Mouse (Mus musculus): ENCODE data around the gene C9. TPM values are rescaled to one million over a fixed set of nuclear protein-coding genes. Genes with fewer than 3 reads are reported as not detected.

The C9 gene
- total and polyA plus RNA-seq, 3 experiments: not detected

- intact Hi-C loops (cut with DNase I): no loop called here
- no peak overlapping the region for H3K4me3 ChIP-seq
- 73% methylated on average over 6 of the region's 6 CpGs for WGBS
- peaks cover 18% of the 10 kb centered on the region for H3K36me3 ChIP-seq (ENCODE audit: control insufficient read depth, insufficient read depth, low read length)
- no peak for DNase-seq
- no peaks in the 10 kb centered on the region; the same call in none of the 2 replicates for H3K79me2 ChIP-seq (replicated peaks; ENCODE audit: control insufficient read depth, insufficient read depth, low read length)
- no peaks in the 10 kb centered on the region for H3K27me3 ChIP-seq (ENCODE audit: control insufficient read depth, insufficient read depth, low read length)
- H3K27ac ChIP-seq: peak overlapping the region; percentile 13
- H3K4me1 ChIP-seq (ENCODE audit: control insufficient read depth, insufficient read depth, low read length): peaks cover 6% of the 10 kb centered on the region
- no peak overlapping the region for H3K9ac ChIP-seq (ENCODE audit: low read depth, low read length)
- no peak for TF ChIP-seq POLR2A (IDR thresholded peaks at IDR 0.05; ENCODE audit: insufficient read depth, low read depth, low read length)
- no peak for TF ChIP-seq EP300 (IDR thresholded peaks at IDR 0.05; ENCODE audit: insufficient read depth, low read depth, low read length)
- no peak for TF ChIP-seq CTCF (IDR thresholded peaks at IDR 0.05)
Measured at GRCm38 (mm10) chr15:6406771-6407170, 38.4 kb upstream of the C9 start.

GRCm38 (mm10) chr15:6409031-6409430 is 36.1 kb upstream of the C9 start:
- no peaks in the 10 kb centered on the region for H3K27me3 ChIP-seq (ENCODE audit: control insufficient read depth, insufficient read depth, low read length)
- no peak for TF ChIP-seq POLR2A (IDR thresholded peaks at IDR 0.05; ENCODE audit: insufficient read depth, low read depth, low read length)
- no peak for TF ChIP-seq EP300 (IDR thresholded peaks at IDR 0.05; ENCODE audit: insufficient read depth, low read depth, low read length)
- TF ChIP-seq CTCF (IDR thresholded peaks at IDR 0.05): no peak
- no peak overlapping the region for H3K4me3 ChIP-seq
- H3K27ac ChIP-seq: no peak overlapping the region
- whole genome bisulfite sequencing: 89% methylated on average over 8 of the region's 8 CpGs
- H3K36me3 ChIP-seq (ENCODE audit: control insufficient read depth, insufficient read depth, low read length): peaks cover 23% of the 10 kb centered on the region
- H3K9ac ChIP-seq (ENCODE audit: low read depth, low read length): no peak overlapping the region
- no peaks in the 10 kb centered on the region; the same call in 1 of the 2 replicates for H3K79me2 ChIP-seq (replicated peaks; ENCODE audit: control insufficient read depth, insufficient read depth, low read length)
- intact Hi-C loops (cut with DNase I): no loop called here
- H3K4me1 ChIP-seq (ENCODE audit: control insufficient read depth, insufficient read depth, low read length): peaks cover 8% of the 10 kb centered on the region
- DNase-seq: no peak

GRCm38 (mm10) chr15:6410161-6410560 is 35.0 kb upstream of the C9 start:
- 86% methylated on average over 3 of the region's 3 CpGs for WGBS
- TF ChIP-seq CTCF (IDR thresholded peaks at IDR 0.05) (no peak), EP300 (IDR thresholded peaks at IDR 0.05; ENCODE audit: insufficient read depth, low read depth, low read length) (no peak), POLR2A (IDR thresholded peaks at IDR 0.05; ENCODE audit: insufficient read depth, low read depth, low read length) (no peak)
- H3K4me1 ChIP-seq (ENCODE audit: control insufficient read depth, insufficient read depth, low read length): peaks cover 8% of the 10 kb centered on the region

DNA sequence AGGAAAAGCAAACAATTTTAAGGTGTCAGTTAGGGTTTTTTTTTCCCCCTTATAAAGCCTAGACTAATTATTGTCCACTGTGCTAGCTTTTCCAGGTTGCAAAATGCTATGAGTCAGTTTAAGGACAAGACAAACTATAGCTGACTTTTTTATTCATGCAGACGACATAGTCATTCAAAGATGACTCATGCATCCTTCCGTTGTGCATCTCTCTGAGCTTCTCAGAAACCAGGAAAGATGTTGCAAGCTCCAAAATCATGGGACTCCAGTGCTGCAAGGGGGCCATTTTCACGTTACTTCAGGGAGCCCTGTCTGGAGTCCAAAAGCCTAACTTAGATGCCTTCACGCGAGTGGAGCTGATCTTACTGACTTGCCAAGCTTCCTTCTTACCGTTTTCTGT is 33.8 kb upstream of the C9 start:
- no peaks in the 10 kb centered on the region for H3K27me3 ChIP-seq (ENCODE audit: control insufficient read depth, insufficient read depth, low read length)
- H3K79me2 ChIP-seq (replicated peaks; ENCODE audit: control insufficient read depth, insufficient read depth, low read length): no peaks in the 10 kb centered on the region; the same call in 1 of the 2 replicates
- no peak overlapping the region for H3K9ac ChIP-seq (ENCODE audit: low read depth, low read length)
- peaks cover 8% of the 10 kb centered on the region for H3K4me1 ChIP-seq (ENCODE audit: control insufficient read depth, insufficient read depth, low read length)
- TF ChIP-seq CTCF (IDR thresholded peaks at IDR 0.05): no peak
- TF ChIP-seq POLR2A (IDR thresholded peaks at IDR 0.05; ENCODE audit: insufficient read depth, low read depth, low read length): no peak
- no peak for TF ChIP-seq EP300 (IDR thresholded peaks at IDR 0.05; ENCODE audit: insufficient read depth, low read depth, low read length)
- intact Hi-C loops (cut with DNase I): no loop called here
- WGBS: 40% methylated on average over 6 of the region's 6 CpGs
- H3K4me3 ChIP-seq: no peak overlapping the region
- H3K27ac ChIP-seq: no peak overlapping the region
- DNase-seq: peak in 1 of 2 experiments; percentile 15
- peaks cover 20% of the 10 kb centered on the region for H3K36me3 ChIP-seq (ENCODE audit: control insufficient read depth, insufficient read depth, low read length)

More at GRCm38 (mm10) chr15:6410161-6410560, 35.0 kb upstream of the C9 start:
- H3K27me3 ChIP-seq (ENCODE audit: control insufficient read depth, insufficient read depth, low read length): no peaks in the 10 kb centered on the region
- H3K79me2 ChIP-seq (replicated peaks; ENCODE audit: control insufficient read depth, insufficient read depth, low read length): no peaks in the 10 kb centered on the region; the same call in 1 of the 2 replicates
- no peak overlapping the region for H3K27ac ChIP-seq
- no peak overlapping the region for H3K9ac ChIP-seq (ENCODE audit: low read depth, low read length)
- no peak for DNase-seq
- H3K4me3 ChIP-seq: no peak overlapping the region
- intact Hi-C loops (cut with DNase I): no loop called here
- peaks cover 23% of the 10 kb centered on the region for H3K36me3 ChIP-seq (ENCODE audit: control insufficient read depth, insufficient read depth, low read length)

DNA sequence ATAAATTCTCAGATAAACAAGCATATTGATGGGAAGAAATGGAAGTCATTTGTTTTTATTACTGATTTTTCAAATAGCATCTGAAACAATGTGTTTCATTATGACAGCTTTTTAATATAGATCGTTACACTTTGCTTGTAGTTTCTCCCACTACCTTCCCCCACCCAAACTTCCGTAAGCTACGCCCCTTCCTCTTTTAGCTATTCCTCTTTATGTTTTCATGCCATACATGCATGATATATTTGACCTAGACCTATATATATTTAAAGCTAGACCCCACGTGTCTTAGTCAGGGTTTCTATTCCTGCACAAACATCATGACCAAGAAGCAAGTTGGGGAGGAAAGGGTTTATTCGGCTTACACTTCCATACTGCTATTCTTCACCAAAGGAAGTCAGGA is 29.8 kb upstream of the C9 start:
- no peak for TF ChIP-seq EP300 (IDR thresholded peaks at IDR 0.05; ENCODE audit: insufficient read depth, low read depth, low read length)
- TF ChIP-seq POLR2A (IDR thresholded peaks at IDR 0.05; ENCODE audit: insufficient read depth, low read depth, low read length): no peak
- no peak for TF ChIP-seq CTCF (IDR thresholded peaks at IDR 0.05)
- intact Hi-C loops (cut with DNase I): no loop called here
- peaks cover 4% of the 10 kb centered on the region for H3K4me1 ChIP-seq (ENCODE audit: control insufficient read depth, insufficient read depth, low read length)
- H3K27me3 ChIP-seq (ENCODE audit: control insufficient read depth, insufficient read depth, low read length): no peaks in the 10 kb centered on the region
- peaks cover 14% of the 10 kb centered on the region for H3K36me3 ChIP-seq (ENCODE audit: control insufficient read depth, insufficient read depth, low read length)
- H3K27ac ChIP-seq: no peak overlapping the region
- no peaks in the 10 kb centered on the region for H3K79me2 ChIP-seq (replicated peaks; ENCODE audit: control insufficient read depth, insufficient read depth, low read length)
- WGBS: 77% methylated on average over 5 of the region's 5 CpGs
- H3K4me3 ChIP-seq: no peak overlapping the region
- no peak for DNase-seq
- no peak overlapping the region for H3K9ac ChIP-seq (ENCODE audit: low read depth, low read length)

- intact Hi-C loops (cut with DNase I): no loop called here
- H3K79me2 ChIP-seq (replicated peaks; ENCODE audit: control insufficient read depth, insufficient read depth, low read length): no peaks in the 10 kb centered on the region
- 82% methylated on average over 7 of the region's 7 CpGs for WGBS
- H3K27ac ChIP-seq: no peak overlapping the region
- H3K9ac ChIP-seq (ENCODE audit: low read depth, low read length): no peak overlapping the region
- H3K4me1 ChIP-seq (ENCODE audit: control insufficient read depth, insufficient read depth, low read length): no peaks in the 10 kb centered on the region
- H3K27me3 ChIP-seq (ENCODE audit: control insufficient read depth, insufficient read depth, low read length): no peaks in the 10 kb centered on the region
- TF ChIP-seq POLR2A (IDR thresholded peaks at IDR 0.05; ENCODE audit: insufficient read depth, low read depth, low read length) (no peak), CTCF (IDR thresholded peaks at IDR 0.05) (no peak), EP300 (IDR thresholded peaks at IDR 0.05; ENCODE audit: insufficient read depth, low read depth, low read length) (no peak)
- no peak for DNase-seq
- peaks cover 2% of the 10 kb centered on the region; the same call in 1 of the 2 replicates for H3K36me3 ChIP-seq (ENCODE audit: control insufficient read depth, insufficient read depth, low read length)
- H3K4me3 ChIP-seq: no peak overlapping the region
Measured at GRCm38 (mm10) chr15:6431777-6432176, 13.3 kb upstream of the C9 start.
